Mouse (Mus musculus) skeletal muscle tissue, adult 2 months (tissue): ENCODE results near the gene Pdia5.

Experiments used
- DNase-seq: peaks from one replicate; pipeline ENCODE4 v3.0.0-alpha.2; 2012; ENCODE audit warnings: low read depth, low spot score

Pdia5 gene

GRCm38 (mm10) chr16:35490231-35491070, at the start of gene Pdia5:
Pdia5 (minus strand) TSS chr16:35490873.
- DNase-seq: peak; percentile 70

- no peak for DNase-seq
Measured at GRCm38 (mm10) chr16:35539041-35539440, 48.4 kb upstream of the Pdia5 start.

DNA sequence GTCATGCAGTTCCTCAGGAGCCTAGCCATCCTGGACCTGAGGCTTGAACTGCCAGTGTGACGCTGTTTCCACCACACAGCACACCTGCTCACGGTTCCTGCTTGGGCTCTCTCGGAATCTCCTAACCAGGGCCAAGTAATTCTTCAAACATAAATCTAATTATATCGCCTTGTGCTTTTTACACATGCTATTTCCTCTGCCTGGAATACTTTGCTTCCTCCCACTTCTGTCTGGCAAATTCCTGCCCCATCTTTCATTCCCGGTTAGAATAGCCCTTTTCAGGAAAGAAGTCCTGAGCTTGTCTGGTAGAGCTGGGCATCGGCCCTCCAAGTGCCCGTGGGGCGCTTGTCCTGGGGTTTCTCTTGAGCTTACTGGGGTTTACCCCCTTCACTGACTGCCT, 47.0 kb upstream of the Pdia5 start:
- no peak for DNase-seq

DNA sequence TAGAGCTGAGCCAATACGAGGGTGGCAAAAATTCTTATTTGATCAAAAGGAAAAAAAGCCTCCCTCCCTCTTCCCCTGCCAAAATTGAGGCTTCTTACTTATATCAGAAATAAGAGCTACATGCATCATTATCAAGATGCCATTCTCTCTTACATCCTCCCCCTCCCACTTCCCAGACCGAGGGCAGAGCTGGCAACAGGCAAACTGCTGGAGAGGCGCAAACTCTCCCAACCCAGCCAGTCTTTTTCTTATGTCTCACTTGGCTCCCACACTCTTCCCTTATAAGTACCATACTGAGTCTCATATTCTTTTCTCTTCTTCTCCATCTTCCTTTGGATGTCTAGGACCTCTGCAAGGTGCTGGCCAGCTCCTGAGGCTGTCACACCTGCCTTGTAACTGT, 44.0 kb upstream of the Pdia5 start:
- DNase-seq: no peak

DNA sequence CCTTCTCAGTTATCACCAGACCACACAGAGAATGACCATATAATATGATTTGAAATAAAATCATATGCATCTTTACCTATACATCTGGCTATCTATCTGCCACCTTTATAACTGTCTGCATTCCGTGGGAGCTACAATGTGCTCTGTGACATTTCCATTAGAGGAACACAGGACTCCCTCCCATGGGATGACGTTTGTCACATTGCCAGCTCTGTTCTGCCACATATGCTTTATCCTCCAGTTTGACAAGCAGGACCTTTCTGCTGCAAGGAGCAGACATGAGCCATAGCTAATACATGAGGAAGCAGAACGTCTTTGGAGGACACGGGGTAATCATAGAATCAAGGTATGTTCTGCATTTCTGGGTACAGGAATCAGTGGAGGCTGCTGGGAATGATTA, 33.5 kb upstream of the Pdia5 start:
- no peak for DNase-seq

DNA sequence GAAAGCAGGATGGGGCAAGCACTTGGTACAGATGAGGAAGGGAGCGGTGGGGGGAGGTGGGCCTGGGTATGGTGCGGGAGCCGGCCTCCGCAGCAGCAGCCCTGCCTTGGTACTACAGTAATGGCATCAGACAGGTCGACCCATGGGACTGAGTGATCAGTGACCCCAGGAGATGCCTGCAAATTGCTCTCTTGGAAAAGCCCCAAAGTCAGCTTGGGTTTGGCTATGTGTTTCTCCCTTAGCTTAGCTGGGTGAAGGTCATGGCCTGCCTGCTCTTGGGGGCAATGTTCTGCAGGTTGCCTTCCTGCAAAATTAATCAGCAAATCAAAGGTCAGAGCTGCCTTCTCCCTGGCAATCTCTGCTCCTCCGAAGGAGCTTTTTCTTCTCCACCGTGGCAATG, 28.6 kb upstream of the Pdia5 start:
- no peak for DNase-seq

DNA sequence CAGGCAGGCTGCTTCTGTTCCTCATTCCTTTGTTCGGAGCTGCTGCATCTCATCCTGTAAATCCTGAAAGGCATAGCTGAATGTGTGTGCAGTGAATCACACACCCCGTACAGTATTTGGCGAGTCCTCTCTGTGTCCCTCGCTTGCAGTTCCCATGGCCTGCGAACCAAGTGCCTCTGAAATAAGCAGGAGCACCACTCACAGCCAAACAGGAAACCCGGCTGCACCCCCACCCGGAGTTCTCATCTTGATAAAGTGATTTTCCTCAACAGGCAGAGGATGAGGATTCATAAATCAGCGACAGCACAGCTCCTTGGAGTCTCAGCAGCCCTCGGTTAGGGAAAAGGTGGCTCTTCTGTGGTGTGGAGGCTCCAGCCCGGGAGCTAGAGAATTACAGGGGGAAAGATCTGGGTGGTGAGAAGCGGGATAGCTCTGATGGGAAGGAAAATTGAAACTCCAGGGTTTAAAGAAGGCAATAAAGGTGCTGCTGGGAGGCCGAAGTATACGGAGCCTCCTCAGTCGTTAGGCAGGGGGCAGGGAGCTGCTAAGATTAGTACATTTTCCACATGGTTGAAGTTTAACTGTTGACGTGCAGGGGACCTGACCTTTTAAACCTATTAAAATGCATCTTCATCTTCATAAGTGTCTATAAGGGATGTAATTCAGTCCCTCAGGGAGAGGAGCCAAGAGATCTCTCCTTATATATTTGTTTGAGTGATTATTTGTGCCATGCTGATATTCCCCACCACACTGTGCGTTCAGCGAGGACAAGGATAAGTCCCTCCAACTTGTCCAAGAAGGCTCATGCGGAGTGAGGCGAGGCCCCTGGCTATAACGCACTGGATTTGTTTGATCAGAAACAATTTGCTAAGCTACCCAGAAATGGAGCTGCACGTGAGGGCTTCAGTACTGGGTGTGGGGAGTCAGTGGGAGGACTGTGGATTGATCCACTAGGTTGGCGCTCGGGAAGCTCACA, 27.6 kb upstream of the Pdia5 start:
- no peak for DNase-seq

- no peak for DNase-seq
Measured at GRCm38 (mm10) chr16:35515977-35516612, 25.4 kb upstream of the Pdia5 start.

- no peak for DNase-seq
Measured at GRCm38 (mm10) chr16:35509331-35510070, 18.8 kb upstream of the Pdia5 start.

DNA sequence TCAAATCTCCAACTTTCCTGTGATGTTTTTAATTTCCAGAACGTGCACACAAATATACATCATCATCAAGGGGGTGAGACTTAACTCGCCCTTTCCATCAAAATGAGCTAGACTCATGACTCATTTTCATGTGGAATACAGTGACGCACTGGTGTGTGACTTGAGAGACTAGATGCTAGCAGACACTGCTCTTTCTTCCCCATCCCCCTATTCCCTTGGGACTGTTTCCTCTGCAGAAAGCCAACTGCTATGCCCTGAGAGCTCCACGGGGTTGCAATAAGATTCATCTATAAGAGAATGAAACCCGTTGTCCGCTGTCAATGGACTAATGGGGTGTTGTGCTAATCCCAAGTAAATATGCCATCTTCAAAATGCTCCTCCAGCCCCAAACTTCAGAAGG, 17.9 kb upstream of the Pdia5 start:
- DNase-seq: no peak

GRCm38 (mm10) chr16:35505786-35506185, 15.1 kb upstream of the Pdia5 start:
- DNase-seq: no peak

- no peak for DNase-seq
Measured at GRCm38 (mm10) chr16:35504266-35504665, 13.6 kb upstream of the Pdia5 start.

DNA sequence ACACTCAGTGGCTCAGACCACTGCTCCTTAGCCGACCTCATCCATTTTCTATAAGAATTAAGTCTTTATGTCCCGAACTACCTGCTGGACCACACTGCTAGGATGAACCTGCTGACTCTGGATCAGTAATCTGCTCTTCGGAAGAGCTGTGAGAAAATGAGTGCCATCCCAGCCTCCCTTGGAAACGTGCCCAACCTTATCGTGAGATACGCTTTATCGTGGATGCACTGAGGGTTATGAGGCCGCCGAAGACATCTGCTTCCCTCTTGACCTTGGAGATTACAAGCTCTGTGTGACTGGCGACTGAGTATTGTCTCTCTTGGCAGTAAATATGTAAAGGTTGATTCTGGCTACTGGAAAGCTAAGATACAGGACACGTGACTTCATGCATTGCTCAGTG, 11.8 kb upstream of the Pdia5 start:
- DNase-seq: no peak

DNA sequence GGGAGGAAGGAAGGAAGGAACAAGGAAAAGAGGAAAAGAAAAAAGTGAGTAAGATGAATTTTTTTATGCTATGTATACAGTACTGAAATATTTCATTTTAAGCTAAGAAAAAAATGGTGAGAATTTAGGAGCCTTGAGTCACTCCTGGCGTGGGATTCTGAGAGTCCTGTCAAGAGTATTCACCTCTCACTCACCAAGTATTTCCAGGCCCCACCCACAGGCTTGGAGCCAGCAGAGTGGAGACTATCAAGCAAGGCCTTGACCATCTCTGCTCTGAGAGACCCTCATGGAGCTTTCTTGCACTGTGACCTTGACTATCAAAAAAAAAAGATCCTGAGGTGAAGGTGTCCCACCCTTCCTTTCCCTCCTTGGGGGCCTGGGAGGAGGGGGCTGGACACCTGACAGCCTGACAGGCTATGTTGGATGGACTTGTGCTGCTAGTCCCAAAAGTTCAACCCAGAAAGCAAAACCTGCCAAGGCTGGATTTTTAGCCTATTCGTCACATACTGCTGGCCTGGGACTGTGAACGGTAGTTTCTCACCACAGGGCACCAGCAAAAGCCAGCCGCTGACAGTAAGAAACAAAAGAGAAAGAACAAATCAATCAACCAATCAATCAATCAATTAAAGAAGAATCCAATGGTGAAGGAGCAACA, 10.6 kb upstream of the Pdia5 start:
- DNase-seq: no peak

DNA sequence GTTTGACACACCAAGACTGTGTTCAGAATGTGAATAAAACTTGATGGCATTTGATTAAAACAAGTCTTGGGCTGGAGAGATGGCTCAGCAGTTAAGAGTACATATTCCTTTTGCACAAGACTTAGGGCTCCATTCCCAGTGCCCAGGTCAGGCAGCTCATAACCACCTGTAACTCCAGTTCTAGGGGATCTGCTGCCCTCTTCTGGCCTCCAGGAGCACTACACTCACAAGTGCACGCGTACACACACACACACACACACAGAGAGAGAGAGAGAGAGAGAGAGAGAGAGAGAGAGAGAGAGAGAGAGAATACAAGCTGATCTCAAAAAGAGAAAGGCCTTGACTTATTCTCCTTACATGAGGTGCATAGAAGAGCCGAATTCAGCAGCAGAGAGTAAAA, 9.7 kb upstream of the Pdia5 start:
- no peak for DNase-seq

DNA sequence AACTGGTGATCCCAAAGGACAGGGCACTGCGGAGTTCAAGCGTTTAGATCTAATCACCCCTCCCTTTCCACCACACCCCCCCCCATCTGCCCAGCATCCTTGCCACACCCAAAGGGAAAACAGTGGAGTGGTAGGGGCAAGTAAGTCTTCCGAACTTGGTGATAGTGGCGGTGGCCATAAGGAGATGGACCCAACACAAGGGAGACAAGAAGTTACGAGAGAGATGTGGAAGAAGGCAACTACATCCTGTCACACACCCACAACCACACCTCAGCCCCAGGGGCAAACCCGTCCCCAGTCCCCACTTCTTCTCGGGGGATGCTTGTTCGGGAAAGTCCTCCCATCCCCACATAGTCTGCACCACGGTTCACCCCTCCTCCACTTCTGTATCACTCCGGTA, 880 bp downstream of the Pdia5 start:
- DNase-seq: no peak

DNA sequence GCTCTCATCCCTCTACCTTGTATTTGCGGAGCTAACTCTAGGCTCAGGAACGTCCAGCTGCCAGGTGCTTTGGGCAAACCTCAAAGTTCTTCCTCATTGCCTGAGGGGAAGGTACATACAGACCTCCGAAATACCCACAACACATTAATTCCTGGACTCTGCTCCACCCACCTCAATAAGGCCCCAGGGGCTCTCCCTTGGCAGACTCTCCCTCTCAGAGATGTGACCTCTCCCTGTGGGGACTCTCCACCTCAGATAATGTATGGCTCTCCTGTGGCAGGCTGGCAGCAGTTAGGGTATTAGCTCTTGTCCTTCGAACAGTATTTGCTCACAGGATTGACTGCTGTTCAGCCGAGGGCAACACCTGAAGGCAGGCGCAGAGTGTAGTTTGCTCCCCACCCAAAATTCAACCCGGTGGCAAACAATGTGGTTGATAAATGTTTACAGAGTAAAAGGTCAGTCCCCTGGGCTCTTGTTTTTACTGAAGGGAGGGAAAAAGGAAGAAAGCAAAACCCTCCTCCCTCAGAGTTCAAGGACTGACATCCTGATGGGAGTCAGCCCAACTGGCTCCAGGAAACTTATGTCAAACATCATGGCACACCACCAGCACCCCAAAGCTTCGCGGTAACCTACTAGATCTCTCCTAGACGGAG, 1.5 kb downstream of the Pdia5 start:
- no peak for DNase-seq

GRCm38 (mm10) chr16:35487776-35488175, 2.9 kb downstream of the Pdia5 start:
- DNase-seq: no peak

- DNase-seq: no peak
Measured at GRCm38 (mm10) chr16:35487056-35487455, 3.6 kb downstream of the Pdia5 start.

GRCm38 (mm10) chr16:35485711-35486110, 5.0 kb downstream of the Pdia5 start:
- DNase-seq: no peak
